Comparison of ENCODE assay signal across 9 mouse cellular contexts in genomic region chr2:144009081-144009480, GRCm38 (mm10). TPM values are rescaled to one million over a fixed set of nuclear protein-coding genes. Genes with fewer than 3 reads are reported as not detected.
A peak's percentile ranks its signal among the peaks of the same experiment; 100 is the strongest.
DNase-seq lines count a peak whose midpoint lies in the region; ATAC-seq and TF ChIP-seq lines count a peak whose summit lies in the region.
"Had no signal": no experiment of that assay in that cellular context is flagged by ENCODE, and none has a peak within 500 bp of the region (broad histone marks: within the 10 kb centered on the region; RNA-seq: fewer than 3 reads in every experiment).

No protein-coding gene starts in this region.

- no peak for TF ChIP-seq EP300 in MEL (IDR thresholded peaks at IDR 0.05; ENCODE audit: low read depth in 1 of 2, low read length in 2 of 2)

- H3K4me1 ChIP-seq in hindbrain, embryonic 10.5 days (replicated peaks), result peaks cover 28% of the 10 kb centered on the region
- no peaks in the 10 kb centered on the region; the same call in 1 of the 2 replicates for H3K4me1 ChIP-seq in hindbrain, embryonic 11.5 days (replicated peaks; ENCODE audit: control insufficient read depth, insufficient read depth, low read length)
- peaks cover 3 to 9% of the 10 kb centered on the region in 2 experiments; a peak in 3 of 4 replicates for H3K4me1 ChIP-seq in MEL (ENCODE audit: control insufficient read depth in 1 of 2, insufficient read depth in 2 of 2, low read length in 2 of 2)
- H3K4me1 ChIP-seq in hindbrain, embryonic 15.5 days (replicated peaks), result peaks cover 24% of the 10 kb centered on the region
- H3K4me1 ChIP-seq in megakaryocyte, embryonic 14.5 days, result peaks cover 64% of the 10 kb centered on the region

- H3K4me2 ChIP-seq in hindbrain, embryonic 11.5 days (replicated peaks; ENCODE audit: low read depth, low read length), result no peak overlapping the region
- peak overlapping the region; percentile 71 for H3K4me2 ChIP-seq in hindbrain, embryonic 15.5 days

- no peak overlapping the region for H3K9ac ChIP-seq in hindbrain, embryonic 11.5 days (ENCODE audit: low read depth, low read length)
- peak overlapping the region; percentile 97 for H3K9ac ChIP-seq in MEL (ENCODE audit: control insufficient read depth, low read depth, low read length, poor library complexity, severe bottlenecking)
- no peak overlapping the region for H3K9ac ChIP-seq in hindbrain, embryonic 15.5 days

- H3K27ac ChIP-seq in hindbrain, embryonic 10.5 days, result no peak overlapping the region
- H3K27ac ChIP-seq in hindbrain, embryonic 11.5 days (ENCODE audit: low read depth, low read length), result no peak overlapping the region
- H3K27ac ChIP-seq in MEL (ENCODE audit: control insufficient read depth, low read depth, low read length), result peak overlapping the region; percentile 63
- H3K27ac ChIP-seq in hindbrain, embryonic 15.5 days (replicated peaks), result no peak overlapping the region

- WGBS in hindbrain, embryonic 10.5 days, result 93% methylated on average over 1 of the region's 1 CpGs
- WGBS in hindbrain, embryonic 11.5 days, result 78% methylated on average over 1 of the region's 1 CpGs
- WGBS in hindbrain, embryonic 15.5 days, result 86% methylated on average over 1 of the region's 1 CpGs

- no peak for TF ChIP-seq POLR2A in MEL (IDR thresholded peaks at IDR 0.05; ENCODE audit: control insufficient read depth in 1 of 2, insufficient read depth in 1 of 2, low read depth in 1 of 2, low read length in 2 of 2, poor library complexity in 1 of 2)

- no peak for ATAC-seq in hindbrain, embryonic 11.5 days (ENCODE audit: low FRiP score)
- no peak for ATAC-seq in hindbrain, embryonic 15.5 days (ENCODE audit: low FRiP score, low read depth)
- no peak for ATAC-seq in frontal cortex, adult (ENCODE audit: low TSS enrichment)

- H3K4me3 ChIP-seq in hindbrain, embryonic 10.5 days, result peak overlapping the region; percentile 86; the same call in 1 of the 2 replicates
- no peak overlapping the region for H3K4me3 ChIP-seq in hindbrain, embryonic 11.5 days (ENCODE audit: low read depth, low read length)
- peak overlapping the region in 1 of 2 experiments; percentile 89; a peak in 3 of 4 replicates for H3K4me3 ChIP-seq in MEL (ENCODE audit: control insufficient read depth in 1 of 2, insufficient read depth in 1 of 2, low read depth in 2 of 2, low read length in 2 of 2)
- no peak overlapping the region for H3K4me3 ChIP-seq in hindbrain, embryonic 15.5 days
- H3K4me3 ChIP-seq in megakaryocyte, embryonic 14.5 days (replicated peaks), result peak overlapping the region; percentile 97

- DNase-seq in hindbrain, embryonic 10.5 days (ENCODE audit: low spot score), result no peak
- no peak for DNase-seq in hindbrain, embryonic 11.5 days (ENCODE audit: low spot score)
- DNase-seq in MEL (ENCODE audit: low read depth, low spot score), result peak; percentile 53
- no peak for DNase-seq in Muller cell, postnatal 12 days (ENCODE audit: inconsistent ontology term)
- DNase-seq in yolk sac, embryonic 10.5 days (ENCODE audit: low spot score), result no peak

- peaks cover 55% of the 10 kb centered on the region for H3K79me2 ChIP-seq in MEL (ENCODE audit: control insufficient read depth, insufficient read depth, low read length, poor library complexity)

- H3K9me3 ChIP-seq in hindbrain, embryonic 10.5 days, result no peaks in the 10 kb centered on the region
- no peaks in the 10 kb centered on the region for H3K9me3 ChIP-seq in hindbrain, embryonic 11.5 days (ENCODE audit: control insufficient read depth, low read length)
- no peaks in the 10 kb centered on the region for H3K9me3 ChIP-seq in MEL (replicated peaks; ENCODE audit: insufficient read depth, low read length)
- H3K9me3 ChIP-seq in hindbrain, embryonic 15.5 days, result no peaks in the 10 kb centered on the region
- H3K9me3 ChIP-seq in megakaryocyte, embryonic 14.5 days, result no peaks in the 10 kb centered on the region

- no peak for TF ChIP-seq CTCF in MEL (IDR thresholded peaks at IDR 0.05 in 2 of 3, conservative IDR thresholded peaks at IDR 0.05 in 1 of 3; ENCODE audit: control insufficient read depth in 1 of 3, insufficient read depth in 1 of 3, low read depth in 2 of 3, low read length in 3 of 3, poor library complexity in 1 of 3, severe bottlenecking in 1 of 3)

- H3K27me3 ChIP-seq in hindbrain, embryonic 10.5 days (ENCODE audit: insufficient read depth, poor library complexity, severe bottlenecking), result no peaks in the 10 kb centered on the region
- no peaks in the 10 kb centered on the region for H3K27me3 ChIP-seq in hindbrain, embryonic 11.5 days (ENCODE audit: control insufficient read depth, insufficient read depth, low read length)
- H3K27me3 ChIP-seq in MEL (ENCODE audit: control insufficient read depth in 1 of 2, insufficient read depth in 2 of 2, low read length in 2 of 2), result no peaks in the 10 kb centered on the region; a peak in 1 of 4 replicates
- no peaks in the 10 kb centered on the region for H3K27me3 ChIP-seq in hindbrain, embryonic 15.5 days
- H3K27me3 ChIP-seq in megakaryocyte, embryonic 14.5 days (replicated peaks), result no peaks in the 10 kb centered on the region

- H3K36me3 ChIP-seq in hindbrain, embryonic 10.5 days, result no peaks in the 10 kb centered on the region
- H3K36me3 ChIP-seq in hindbrain, embryonic 11.5 days (ENCODE audit: control insufficient read depth, insufficient read depth, low read length), result no peaks in the 10 kb centered on the region
- peaks cover 0 to 8% of the 10 kb centered on the region in 2 experiments for H3K36me3 ChIP-seq in MEL (ENCODE audit: control insufficient read depth in 1 of 2, insufficient read depth in 2 of 2, low read length in 2 of 2)
- no peaks in the 10 kb centered on the region for H3K36me3 ChIP-seq in hindbrain, embryonic 15.5 days
- peaks cover 32% of the 10 kb centered on the region for H3K36me3 ChIP-seq in megakaryocyte, embryonic 14.5 days (replicated peaks; ENCODE audit: low read length)

- no peak for TF ChIP-seq RAD21 in MEL (IDR thresholded peaks at IDR 0.05; ENCODE audit: low read depth, low read length)

TF ChIP-seq in MEL, 35 proteins besides CTCF, POLR2A, EP300 and RAD21:
- TF ChIP-seq MAX (IDR thresholded peaks at IDR 0.05; ENCODE audit: low read length), result no peak

RNA-seq across cellular contexts. Expression of gene Rrbp1, which starts 2.0 kb away (rescaled TPM):
- 41.0 and 58.0 TPM in 2 replicates for polyA plus RNA-seq in hindbrain, embryonic 10.5 days (2016; fragmentation: Nextera tagmentation; extraction: Ambion mirVana)
- polyA plus RNA-seq in hindbrain, embryonic 11.5 days (2014; fragmentation: Nextera tagmentation; extraction: Ambion mirVana), result 41.6 and 63.9 TPM in 2 replicates
- total RNA-seq in MEL (2012; rRNA removed), result 56.7 TPM in 2 replicates
- polyA plus RNA-seq in MEL (2012; ENCODE audit: insufficient read depth in 1 of 2, insufficient read length in 2 of 2, low read depth in 1 of 2, low replicate concordance in 2 of 2, missing spikeins in 1 of 2), result 100 to 1,000 TPM; 127 to 128 TPM
- polyA plus RNA-seq in hindbrain, embryonic 15.5 days (2015; fragmentation: Nextera tagmentation; extraction: Ambion mirVana), result 32.3 and 37.5 TPM in 2 replicates
- 84.2 and 386 TPM in 2 replicates for polyA plus RNA-seq in megakaryocyte, embryonic 14.5 days (2012; ENCODE audit: insufficient read depth, low replicate concordance)

RNA-seq across cellular contexts. Expression of gene Banf2, which starts 23.8 kb away (rescaled TPM):
- not detected in 2 replicates for polyA plus RNA-seq in hindbrain, embryonic 10.5 days (2016; fragmentation: Nextera tagmentation; extraction: Ambion mirVana)
- polyA plus RNA-seq in hindbrain, embryonic 11.5 days (2014; fragmentation: Nextera tagmentation; extraction: Ambion mirVana), result not detected in 2 replicates
- total RNA-seq in MEL (2012; rRNA removed), result not detected in 2 replicates
- polyA plus RNA-seq in MEL (2012; ENCODE audit: insufficient read depth in 1 of 2, insufficient read length in 2 of 2, low read depth in 1 of 2, low replicate concordance in 2 of 2, missing spikeins in 1 of 2), result not detected
- polyA plus RNA-seq in hindbrain, embryonic 15.5 days (2015; fragmentation: Nextera tagmentation; extraction: Ambion mirVana), result not detected in 2 replicates
- polyA plus RNA-seq in megakaryocyte, embryonic 14.5 days (2012; ENCODE audit: insufficient read depth, low replicate concordance), result not detected in 2 replicates
- total RNA-seq: left cerebral cortex, adult 8-10 months had no signal

Comparison
In these comparisons a context has a peak if more than half of its experiments do, and no peak if none do; other contexts are left out.
1. H3K4me3 ChIP-seq: peak in hindbrain, embryonic 10.5 days (single experiment) and megakaryocyte, embryonic 14.5 days (single experiment); none in hindbrain, embryonic 11.5 days (single experiment) and hindbrain, embryonic 15.5 days (single experiment).